9 mouse cellular contexts compared by ENCODE assay signal in genomic region chr11:119362769-119363533, GRCm38 (mm10). TPM values are rescaled to one million over a fixed set of nuclear protein-coding genes. Genes with fewer than 3 reads are reported as not detected.
DNase-seq lines count a peak whose midpoint lies in the region; ATAC-seq lines count a peak whose summit lies in the region.
"Had no signal": no experiment of that assay in that cellular context is flagged by ENCODE, and none has a peak within 500 bp of the region (broad histone marks: within the 10 kb centered on the region; RNA-seq: fewer than 3 reads in every experiment).

No protein-coding gene starts in this region.

- 31% methylated on average over 11 of the region's 11 CpGs for WGBS in kidney, embryonic 15.5 days
- WGBS in embryonic facial prominence, embryonic 13.5 days = 38% methylated on average over 11 of the region's 11 CpGs
- WGBS in limb, embryonic 10.5 days = 38% methylated on average over 11 of the region's 11 CpGs
- WGBS in neural tube, embryonic 14.5 days = 21% methylated on average over 11 of the region's 11 CpGs

- H3K27ac ChIP-seq in kidney, embryonic 15.5 days = no peak overlapping the region
- H3K27ac ChIP-seq in embryonic facial prominence, embryonic 13.5 days = no peak overlapping the region
- 0 out of 2 replicates have a peak overlapping the region, but pooled peaks have one; percentile 3 for H3K27ac ChIP-seq in limb, embryonic 10.5 days
- H3K27ac ChIP-seq in neural tube, embryonic 14.5 days (ENCODE audit: low read depth, low read length) = no peak overlapping the region

- 0 out of 2 replicates have a peak overlapping the region, but pooled peaks have one; percentile 14 for H3K4me3 ChIP-seq in kidney, embryonic 15.5 days (replicated peaks)
- no peak overlapping the region for H3K4me3 ChIP-seq in embryonic facial prominence, embryonic 13.5 days
- no peak overlapping the region for H3K4me3 ChIP-seq in limb, embryonic 10.5 days
- H3K4me3 ChIP-seq in neural tube, embryonic 14.5 days (ENCODE audit: low read depth, low read length) = peak overlapping the region; percentile 19; the same call in 1 of the 2 replicates
- H3K4me3 ChIP-seq: myocyte had no signal

- no peak for DNase-seq in kidney, adult 9 months
- DNase-seq in limb, embryonic 10.5 days (ENCODE audit: low spot score) = no peak
- no peak for DNase-seq in left cerebral cortex, postnatal 4 days
- no peak for DNase-seq in cerebellum, adult 11-12 months
- no peak for DNase-seq in thymus, postnatal 0 days (ENCODE audit: low spot score)

- H3K4me1 ChIP-seq in kidney, embryonic 15.5 days = peaks cover 10% of the 10 kb centered on the region
- H3K4me1 ChIP-seq in embryonic facial prominence, embryonic 13.5 days = peaks cover 3% of the 10 kb centered on the region; the same call in 1 of the 2 replicates
- peaks cover 15% of the 10 kb centered on the region for H3K4me1 ChIP-seq in limb, embryonic 10.5 days
- no peaks in the 10 kb centered on the region for H3K4me1 ChIP-seq in neural tube, embryonic 14.5 days (ENCODE audit: control insufficient read depth, insufficient read depth, low read length)

- H3K4me2 ChIP-seq in kidney, embryonic 15.5 days = peak overlapping the region; percentile 38
- 0 out of 2 replicates have a peak overlapping the region, but pooled peaks have one; percentile 20 for H3K4me2 ChIP-seq in embryonic facial prominence, embryonic 13.5 days
- peak overlapping the region; percentile 37 for H3K4me2 ChIP-seq in neural tube, embryonic 14.5 days (ENCODE audit: low read depth, low read length)

- intact Hi-C loops in left cerebral cortex, postnatal 4 days (cut with DNase I) = no loop called here

- H3K27me3 ChIP-seq in kidney, embryonic 15.5 days = no peaks in the 10 kb centered on the region
- no peaks in the 10 kb centered on the region for H3K27me3 ChIP-seq in embryonic facial prominence, embryonic 13.5 days
- H3K27me3 ChIP-seq in limb, embryonic 10.5 days (ENCODE audit: low read depth, poor library complexity, severe bottlenecking) = no peaks in the 10 kb centered on the region
- no peaks in the 10 kb centered on the region for H3K27me3 ChIP-seq in neural tube, embryonic 14.5 days (ENCODE audit: control insufficient read depth, insufficient read depth, low read length)

- ATAC-seq in kidney, embryonic 15.5 days (replicated peaks; ENCODE audit: low FRiP score) = peak; percentile 40; the same call in 1 of the 2 replicates
- no peak for ATAC-seq in embryonic facial prominence, embryonic 13.5 days (ENCODE audit: insufficient number of reproducible peaks, insufficient read depth, low FRiP score, low TSS enrichment, low read depth)
- peak; percentile 63 for ATAC-seq in neural tube, embryonic 14.5 days (ENCODE audit: low read depth)

- H3K36me3 ChIP-seq in kidney, embryonic 15.5 days = peaks cover 44% of the 10 kb centered on the region
- peaks cover 52% of the 10 kb centered on the region for H3K36me3 ChIP-seq in embryonic facial prominence, embryonic 13.5 days
- H3K36me3 ChIP-seq in limb, embryonic 10.5 days = peaks cover 62% of the 10 kb centered on the region
- H3K36me3 ChIP-seq in neural tube, embryonic 14.5 days (ENCODE audit: control insufficient read depth, insufficient read depth, low read length) = no peaks in the 10 kb centered on the region

- no peak overlapping the region for H3K9ac ChIP-seq in kidney, embryonic 15.5 days
- no peak overlapping the region for H3K9ac ChIP-seq in embryonic facial prominence, embryonic 13.5 days
- no peak overlapping the region for H3K9ac ChIP-seq in neural tube, embryonic 14.5 days (replicated peaks; ENCODE audit: low read depth, low read length)

- no peaks in the 10 kb centered on the region for H3K9me3 ChIP-seq in kidney, embryonic 15.5 days (replicated peaks)
- no peaks in the 10 kb centered on the region for H3K9me3 ChIP-seq in embryonic facial prominence, embryonic 13.5 days
- H3K9me3 ChIP-seq in limb, embryonic 10.5 days (replicated peaks) = no peaks in the 10 kb centered on the region
- H3K9me3 ChIP-seq in neural tube, embryonic 14.5 days (ENCODE audit: control insufficient read depth, low read length) = no peaks in the 10 kb centered on the region

RNA-seq across cellular contexts. Expression of gene Slc26a11, which starts 7.6 kb away (rescaled TPM):
- polyA plus RNA-seq in kidney, embryonic 15.5 days (2015; fragmentation: Nextera tagmentation; extraction: Ambion mirVana) = 8.7 and 10.8 TPM in 2 replicates
- 11.0 and 11.9 TPM in 2 replicates for polyA plus RNA-seq in embryonic facial prominence, embryonic 13.5 days (2015; fragmentation: Nextera tagmentation; extraction: Ambion mirVana)
- 8.9 and 9.4 TPM in 2 replicates for polyA plus RNA-seq in limb, embryonic 10.5 days (2016; fragmentation: Nextera tagmentation; extraction: Ambion mirVana)
- 5.1 and 5.2 TPM in 2 replicates for polyA plus RNA-seq in neural tube, embryonic 14.5 days (2014; fragmentation: Nextera tagmentation; extraction: Ambion mirVana)
- total RNA-seq in left cerebral cortex, postnatal 4 days (2021) = 1 to 10 TPM; 4.1 to 5.3 TPM
- 2.1 and 2.5 TPM in 2 replicates for polyA plus RNA-seq in thymus, postnatal 0 days (2015; fragmentation: Nextera tagmentation; extraction: Ambion mirVana)

RNA-seq across cellular contexts. Expression of gene Sgsh, which starts 7.6 kb away (rescaled TPM):
- 6.6 and 8.9 TPM in 2 replicates for polyA plus RNA-seq in kidney, embryonic 15.5 days (2015; fragmentation: Nextera tagmentation; extraction: Ambion mirVana)
- 5.9 and 6.2 TPM in 2 replicates for polyA plus RNA-seq in embryonic facial prominence, embryonic 13.5 days (2015; fragmentation: Nextera tagmentation; extraction: Ambion mirVana)
- polyA plus RNA-seq in limb, embryonic 10.5 days (2016; fragmentation: Nextera tagmentation; extraction: Ambion mirVana) = 6.5 and 8.1 TPM in 2 replicates
- 4.4 and 5.0 TPM in 2 replicates for polyA plus RNA-seq in neural tube, embryonic 14.5 days (2014; fragmentation: Nextera tagmentation; extraction: Ambion mirVana)
- total RNA-seq in left cerebral cortex, postnatal 4 days (2021) = 1 to 10 TPM; 4.2 to 5.1 TPM
- 5.4 and 6.1 TPM in 2 replicates for polyA plus RNA-seq in thymus, postnatal 0 days (2015; fragmentation: Nextera tagmentation; extraction: Ambion mirVana)

RNA-seq across cellular contexts. Expression of gene Rnf213, which starts 29.9 kb away (rescaled TPM):
- polyA plus RNA-seq in kidney, embryonic 15.5 days (2015; fragmentation: Nextera tagmentation; extraction: Ambion mirVana) = 5.3 and 5.8 TPM in 2 replicates
- polyA plus RNA-seq in embryonic facial prominence, embryonic 13.5 days (2015; fragmentation: Nextera tagmentation; extraction: Ambion mirVana) = 1.9 and 2.1 TPM in 2 replicates
- 1.8 and 2.4 TPM in 2 replicates for polyA plus RNA-seq in limb, embryonic 10.5 days (2016; fragmentation: Nextera tagmentation; extraction: Ambion mirVana)
- 0.72 and 1.7 TPM in 2 replicates for polyA plus RNA-seq in neural tube, embryonic 14.5 days (2014; fragmentation: Nextera tagmentation; extraction: Ambion mirVana)
- total RNA-seq in left cerebral cortex, postnatal 4 days (2021) = 1 to 10 TPM; 2.9 TPM
- 18.7 and 20.2 TPM in 2 replicates for polyA plus RNA-seq in thymus, postnatal 0 days (2015; fragmentation: Nextera tagmentation; extraction: Ambion mirVana)

RNA-seq across cellular contexts. Expression of gene Card14, which starts 55.4 kb away (rescaled TPM):
- 0.23 and 0.46 TPM in 2 replicates for polyA plus RNA-seq in kidney, embryonic 15.5 days (2015; fragmentation: Nextera tagmentation; extraction: Ambion mirVana)
- polyA plus RNA-seq in embryonic facial prominence, embryonic 13.5 days (2015; fragmentation: Nextera tagmentation; extraction: Ambion mirVana) = 1.1 and 1.2 TPM in 2 replicates
- 0.08 and 0.30 TPM in 2 replicates for polyA plus RNA-seq in limb, embryonic 10.5 days (2016; fragmentation: Nextera tagmentation; extraction: Ambion mirVana)
- polyA plus RNA-seq in neural tube, embryonic 14.5 days (2014; fragmentation: Nextera tagmentation; extraction: Ambion mirVana) = 0.25 and 0.32 TPM in 2 replicates
- under 1 TPM; 0.38 to 0.54 TPM for total RNA-seq in left cerebral cortex, postnatal 4 days (2021)
- polyA plus RNA-seq in thymus, postnatal 0 days (2015; fragmentation: Nextera tagmentation; extraction: Ambion mirVana) = 0.14 and 0.17 TPM in 2 replicates

Comparison
In these comparisons a context has a peak if more than half of its experiments do, and no peak if none do; other contexts are left out.
1. H3K4me3 ChIP-seq: peak in kidney, embryonic 15.5 days (single experiment) and neural tube, embryonic 14.5 days (single experiment); none in embryonic facial prominence, embryonic 13.5 days (single experiment) and limb, embryonic 10.5 days (single experiment).
2. Peak in every context shown above with its lines, with median percentiles within 50 percentile points of each other: H3K4me2 ChIP-seq.